Mouse (Mus musculus): ENCODE data around the gene Tox4. TPM values are rescaled to one million over a fixed set of nuclear protein-coding genes. Genes with fewer than 3 reads are reported as not detected.

Tox4 gene
- polyA plus RNA-seq, 1 experiment from 2014 or later = 51.5 TPM

DNA sequence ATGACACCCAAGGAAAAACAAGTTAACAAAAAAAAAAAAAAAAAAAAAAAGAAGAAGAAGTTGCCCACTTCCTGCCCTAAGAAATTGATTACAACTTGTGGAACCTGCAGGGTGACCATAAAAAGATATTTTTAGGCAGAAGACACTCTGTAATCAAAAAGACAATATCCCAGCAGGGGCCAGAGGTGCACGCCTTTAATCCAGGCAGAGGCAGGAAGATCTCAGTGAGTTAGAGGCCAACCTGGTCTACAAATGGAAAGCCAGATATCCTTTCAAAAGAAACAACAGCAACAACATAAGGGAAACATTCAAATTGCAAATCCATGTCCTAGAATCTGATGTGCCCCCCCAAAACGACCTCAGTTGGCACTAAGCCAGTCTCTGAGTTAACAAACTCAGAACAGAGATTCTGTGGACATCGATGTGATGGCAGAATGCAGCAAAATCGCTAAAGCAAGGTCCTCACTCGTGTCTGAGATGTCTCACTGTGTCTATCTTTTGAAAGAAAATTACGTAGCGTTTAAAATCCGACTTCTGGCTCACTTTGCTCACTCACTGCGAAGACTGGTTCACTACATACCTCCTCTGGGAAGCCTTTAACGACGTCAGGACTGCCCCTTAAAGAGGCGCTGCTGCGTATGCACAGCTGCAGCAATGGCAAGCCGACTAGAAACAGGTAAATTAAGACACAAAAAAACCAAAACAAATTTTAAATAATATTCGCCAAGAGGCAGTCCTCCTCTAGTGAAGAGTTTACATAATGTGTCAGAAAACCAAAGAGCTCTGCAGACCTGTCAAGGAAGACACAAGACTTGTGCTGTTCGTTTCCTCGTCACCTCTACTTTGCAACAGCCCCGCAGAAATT is 22.4 kb upstream of the Tox4 start:
- H3K4me3 ChIP-seq (ENCODE audit: low read depth, low read length) = peak overlapping the region; percentile 92
- no peaks in the 10 kb centered on the region for H3K27me3 ChIP-seq (ENCODE audit: control insufficient read depth, insufficient read depth, low read length)
- ATAC-seq (replicated peaks; ENCODE audit: insufficient number of reproducible peaks, low FRiP score, low TSS enrichment, low read depth) (no peak), DNase-seq (ENCODE audit: low spot score) (peak; percentile 46)
- H3K4me1 ChIP-seq (ENCODE audit: control insufficient read depth, insufficient read depth, low read length) = no peaks in the 10 kb centered on the region
- H3K36me3 ChIP-seq (replicated peaks; ENCODE audit: control insufficient read depth, insufficient read depth, low read depth, low read length) = no peaks in the 10 kb centered on the region
- H3K27ac ChIP-seq (replicated peaks; ENCODE audit: low read depth, low read length) = no peak overlapping the region
- H3K9ac ChIP-seq (replicated peaks; ENCODE audit: low read length) = peak overlapping the region; percentile 93
- peak overlapping the region; percentile 52 for H3K4me2 ChIP-seq (ENCODE audit: low read depth, low read length)
- WGBS = 10% methylated on average over 18 of the region's 18 CpGs
- no peaks in the 10 kb centered on the region for H3K9me3 ChIP-seq (replicated peaks; ENCODE audit: control insufficient read depth, low read length)

DNA sequence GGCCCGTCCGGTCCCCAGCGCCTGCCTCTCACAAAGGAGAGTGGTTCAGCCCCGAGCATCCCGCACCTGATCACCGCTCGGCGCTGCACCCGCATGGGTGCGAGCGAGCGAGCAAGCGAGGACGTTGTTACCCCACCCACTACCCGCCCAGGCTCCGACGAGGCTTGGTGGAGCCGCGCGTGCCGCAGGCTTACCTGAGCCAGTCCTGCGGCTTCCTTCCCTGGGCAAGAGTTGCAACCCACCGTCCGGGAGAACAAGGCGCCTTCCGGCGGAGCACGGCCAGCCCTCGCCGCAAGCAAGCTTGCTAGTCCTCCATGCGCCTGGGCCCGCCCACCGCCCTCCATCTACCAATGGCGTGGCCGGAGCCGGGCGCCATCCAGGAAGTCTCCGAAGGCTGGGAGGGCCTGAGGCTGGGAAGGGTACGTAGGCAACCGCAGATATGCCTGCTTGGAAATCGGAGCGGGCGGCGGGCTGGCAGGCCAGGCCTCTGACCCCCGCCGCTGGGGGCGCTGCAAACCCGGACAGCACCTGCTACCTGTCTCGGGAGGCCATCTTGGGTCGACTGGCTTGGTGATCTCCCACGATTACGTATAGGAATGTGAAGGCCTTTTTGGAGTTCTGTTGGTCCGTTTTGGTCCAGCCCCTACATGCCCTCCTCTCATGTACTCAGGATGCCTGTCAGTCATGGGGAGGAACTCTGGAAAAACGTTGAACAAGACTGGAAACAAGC is 21.3 kb upstream of the Tox4 start, which contains the start of gene Chd8:
Gene Chd8, minus strand, starts transcription at position 297 of the 730 bp plus-strand sequence.
- ATAC-seq (replicated peaks; ENCODE audit: insufficient number of reproducible peaks, low FRiP score, low TSS enrichment, low read depth) = peak; percentile 100

DNA sequence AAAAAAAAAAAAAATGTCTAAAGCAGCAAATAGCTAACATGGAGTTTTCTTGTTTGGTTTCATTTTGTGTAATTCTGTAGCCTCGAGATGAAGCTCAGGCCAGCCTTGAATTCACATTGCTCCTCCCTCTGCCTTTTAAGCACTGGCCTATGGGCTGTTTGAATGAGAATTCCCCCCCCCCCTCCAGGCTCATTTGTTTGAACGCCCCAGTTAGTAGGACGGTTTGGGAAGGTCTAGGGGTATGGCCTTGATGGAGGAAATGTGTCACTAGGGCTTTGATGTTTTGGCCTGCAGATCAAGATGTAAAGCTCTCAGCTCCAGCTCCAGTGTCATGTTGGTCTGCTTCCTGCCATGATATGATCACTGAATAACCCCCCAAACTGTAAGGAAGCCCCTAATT is 6.2 kb upstream of the Tox4 start:
- no peak overlapping the region for H3K4me3 ChIP-seq (ENCODE audit: low read depth, low read length)
- H3K27ac ChIP-seq (replicated peaks; ENCODE audit: low read depth, low read length) = no peak overlapping the region
- H3K4me2 ChIP-seq (ENCODE audit: low read depth, low read length) = no peak overlapping the region
- DNase-seq (ENCODE audit: low spot score) (no peak), ATAC-seq (replicated peaks; ENCODE audit: insufficient number of reproducible peaks, low FRiP score, low TSS enrichment, low read depth) (no peak)
- no peaks in the 10 kb centered on the region for H3K36me3 ChIP-seq (replicated peaks; ENCODE audit: control insufficient read depth, insufficient read depth, low read depth, low read length)
- no peaks in the 10 kb centered on the region for H3K4me1 ChIP-seq (ENCODE audit: control insufficient read depth, insufficient read depth, low read length)
- no peaks in the 10 kb centered on the region for H3K27me3 ChIP-seq (ENCODE audit: control insufficient read depth, insufficient read depth, low read length)
- H3K9me3 ChIP-seq (replicated peaks; ENCODE audit: control insufficient read depth, low read length) = no peaks in the 10 kb centered on the region
- WGBS = 69% methylated on average over 3 of the region's 3 CpGs
- H3K9ac ChIP-seq (replicated peaks; ENCODE audit: low read length) = no peak overlapping the region

More for the DNA sequence above, 21.3 kb upstream of the Tox4 start, which contains the start of gene Chd8:
- no peaks in the 10 kb centered on the region for H3K9me3 ChIP-seq (replicated peaks; ENCODE audit: control insufficient read depth, low read length)
- H3K9ac ChIP-seq (replicated peaks; ENCODE audit: low read length) = peak within 1 kb of the TSS; percentile 93
- H3K4me3 ChIP-seq (ENCODE audit: low read depth, low read length) = peak within 1 kb of the TSS; percentile 92
- H3K4me1 ChIP-seq (ENCODE audit: control insufficient read depth, insufficient read depth, low read length) = no peaks in the 10 kb centered on the region
- under 1% methylated on average over 54 of the region's 54 CpGs for WGBS
- H3K36me3 ChIP-seq (replicated peaks; ENCODE audit: control insufficient read depth, insufficient read depth, low read depth, low read length) = no peaks in the 10 kb centered on the region; the same call in 1 of the 2 replicates
- peak within 1 kb of the TSS; percentile 52 for H3K4me2 ChIP-seq (ENCODE audit: low read depth, low read length)
- H3K27ac ChIP-seq (replicated peaks; ENCODE audit: low read depth, low read length) = peak within 1 kb of the TSS; percentile 78
- H3K27me3 ChIP-seq (ENCODE audit: control insufficient read depth, insufficient read depth, low read length) = no peaks in the 10 kb centered on the region
- DNase-seq (ENCODE audit: low spot score) = peak; percentile 98

DNA sequence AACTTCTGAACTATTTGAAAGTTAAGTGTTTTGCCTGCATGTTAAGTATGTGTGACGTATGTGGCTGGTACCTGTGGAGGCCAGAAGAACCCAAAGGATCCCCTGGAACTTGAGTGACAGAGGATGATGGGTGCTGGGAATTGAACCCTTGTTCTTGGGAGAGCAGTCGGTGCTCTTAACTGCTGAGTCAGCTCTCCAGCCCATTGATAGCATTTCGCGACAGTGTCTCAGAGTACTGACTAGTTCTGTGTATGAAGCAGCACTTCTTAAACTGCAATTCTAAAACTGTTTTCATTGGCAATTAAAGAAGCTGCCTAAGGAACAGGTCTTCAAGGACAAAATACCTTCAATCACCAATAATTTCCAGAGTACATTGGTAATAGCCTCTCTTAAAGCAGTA is 1.7 kb upstream of the Tox4 start:
- WGBS = 92% methylated on average over 4 of the region's 4 CpGs
- Histone ChIP-seq H3K9ac (replicated peaks; ENCODE audit: low read length) (no peak overlapping the region), H3K4me3 (ENCODE audit: low read depth, low read length) (no peak overlapping the region), H3K36me3 (replicated peaks; ENCODE audit: control insufficient read depth, insufficient read depth, low read depth, low read length) (no peaks in the 10 kb centered on the region), H3K9me3 (replicated peaks; ENCODE audit: control insufficient read depth, low read length) (no peaks in the 10 kb centered on the region), H3K4me1 (ENCODE audit: control insufficient read depth, insufficient read depth, low read length) (no peaks in the 10 kb centered on the region), H3K27me3 (ENCODE audit: control insufficient read depth, insufficient read depth, low read length) (no peaks in the 10 kb centered on the region), H3K27ac (replicated peaks; ENCODE audit: low read depth, low read length) (no peak overlapping the region), H3K4me2 (ENCODE audit: low read depth, low read length) (no peak overlapping the region)
- DNase-seq (ENCODE audit: low spot score) (no peak), ATAC-seq (replicated peaks; ENCODE audit: insufficient number of reproducible peaks, low FRiP score, low TSS enrichment, low read depth) (no peak)

DNA sequence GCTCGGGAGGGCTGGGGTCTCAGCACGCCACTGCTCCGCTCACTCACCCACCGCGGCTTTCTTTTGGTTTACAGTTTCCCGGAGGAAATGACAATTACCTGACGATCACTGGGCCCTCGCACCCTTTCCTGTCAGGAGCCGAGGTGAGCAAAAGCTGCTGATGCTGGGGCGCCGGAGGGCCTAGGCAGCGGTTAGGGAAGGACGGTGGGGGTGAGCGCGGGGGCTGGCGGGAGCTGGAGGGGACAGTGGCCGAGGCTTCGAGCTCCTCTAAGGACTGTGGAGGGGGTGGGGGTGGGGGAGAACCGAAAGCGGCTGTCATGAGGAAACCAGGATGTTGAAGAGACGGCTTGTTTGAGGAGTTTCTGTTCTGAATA is 788 bp downstream of the Tox4 start:
- no peaks in the 10 kb centered on the region for H3K27me3 ChIP-seq (ENCODE audit: control insufficient read depth, insufficient read depth, low read length)
- no peak overlapping the region; the same call in 1 of the 2 replicates for H3K27ac ChIP-seq (replicated peaks; ENCODE audit: low read depth, low read length)
- no peaks in the 10 kb centered on the region for H3K9me3 ChIP-seq (replicated peaks; ENCODE audit: control insufficient read depth, low read length)
- no peaks in the 10 kb centered on the region for H3K4me1 ChIP-seq (ENCODE audit: control insufficient read depth, insufficient read depth, low read length)
- WGBS = 0% methylated on average over 21 of the region's 21 CpGs
- no peaks in the 10 kb centered on the region for H3K36me3 ChIP-seq (replicated peaks; ENCODE audit: control insufficient read depth, insufficient read depth, low read depth, low read length)
- ATAC-seq (replicated peaks; ENCODE audit: insufficient number of reproducible peaks, low FRiP score, low TSS enrichment, low read depth) = peak; percentile 31; the same call in 1 of the 2 replicates
- DNase-seq (ENCODE audit: low spot score) = no peak
- H3K9ac ChIP-seq (replicated peaks; ENCODE audit: low read length) = peak overlapping the region; percentile 78
- peak overlapping the region; percentile 88 for H3K4me3 ChIP-seq (ENCODE audit: low read depth, low read length)
- H3K4me2 ChIP-seq (ENCODE audit: low read depth, low read length) = peak overlapping the region; percentile 57

DNA sequence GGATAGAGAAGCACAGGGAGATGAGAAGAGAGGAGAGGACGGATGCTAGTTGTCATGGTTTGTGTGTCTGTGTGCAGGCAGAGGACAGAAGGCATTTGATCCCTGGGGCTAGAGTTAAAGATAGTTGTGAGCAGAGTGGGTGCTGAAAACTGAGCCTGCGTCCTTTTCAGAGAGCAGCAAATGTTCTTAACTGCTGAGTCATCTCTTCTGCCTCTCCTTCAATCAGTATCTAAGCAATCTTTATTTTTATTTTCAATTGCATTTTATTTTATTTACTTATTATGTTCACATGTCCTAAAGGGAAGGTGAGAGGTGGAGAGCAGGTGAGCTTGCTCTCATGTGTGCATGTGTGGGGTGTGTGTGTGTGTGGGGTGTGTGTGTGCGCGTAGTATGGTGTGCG is 4.7 kb downstream of the Tox4 start:
- Histone ChIP-seq H3K36me3 (replicated peaks; ENCODE audit: control insufficient read depth, insufficient read depth, low read depth, low read length) (peaks cover 8% of the 10 kb centered on the region), H3K9me3 (replicated peaks; ENCODE audit: control insufficient read depth, low read length) (no peaks in the 10 kb centered on the region), H3K27ac (replicated peaks; ENCODE audit: low read depth, low read length) (no peak overlapping the region), H3K4me1 (ENCODE audit: control insufficient read depth, insufficient read depth, low read length) (no peaks in the 10 kb centered on the region), H3K27me3 (ENCODE audit: control insufficient read depth, insufficient read depth, low read length) (no peaks in the 10 kb centered on the region), H3K4me2 (ENCODE audit: low read depth, low read length) (no peak overlapping the region), H3K9ac (replicated peaks; ENCODE audit: low read length) (no peak overlapping the region), H3K4me3 (ENCODE audit: low read depth, low read length) (no peak overlapping the region)
- ATAC-seq (replicated peaks; ENCODE audit: insufficient number of reproducible peaks, low FRiP score, low TSS enrichment, low read depth) (no peak), DNase-seq (ENCODE audit: low spot score) (no peak)
- WGBS = 90% methylated on average over 5 of the region's 5 CpGs

DNA sequence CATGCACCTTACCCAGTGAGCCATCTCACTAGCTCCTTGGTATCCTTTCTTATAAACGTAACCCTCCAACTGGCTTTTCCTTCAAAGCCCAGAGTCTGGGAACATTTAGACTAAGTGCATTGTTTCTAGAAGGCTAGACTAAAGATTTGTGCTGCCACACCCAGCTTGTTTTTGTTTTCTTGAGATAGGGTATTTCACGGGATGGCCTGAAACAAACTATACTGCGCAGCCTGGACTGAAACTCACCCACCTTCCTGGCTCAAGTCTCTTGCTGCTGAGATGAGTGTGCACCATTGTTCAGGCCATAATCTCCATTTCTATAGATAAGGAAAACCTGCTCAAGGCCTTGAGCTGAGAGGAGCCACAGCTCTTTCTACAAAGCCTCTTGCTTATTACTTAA is 5.2 kb downstream of the Tox4 start:
- H3K4me2 ChIP-seq (ENCODE audit: low read depth, low read length) = no peak overlapping the region
- H3K27me3 ChIP-seq (ENCODE audit: control insufficient read depth, insufficient read depth, low read length) = no peaks in the 10 kb centered on the region
- no peaks in the 10 kb centered on the region for H3K9me3 ChIP-seq (replicated peaks; ENCODE audit: control insufficient read depth, low read length)
- no peak overlapping the region for H3K9ac ChIP-seq (replicated peaks; ENCODE audit: low read length)
- DNase-seq (ENCODE audit: low spot score) = no peak
- WGBS = 87% methylated on average over 3 of the region's 3 CpGs
- H3K27ac ChIP-seq (replicated peaks; ENCODE audit: low read depth, low read length) = no peak overlapping the region
- H3K36me3 ChIP-seq (replicated peaks; ENCODE audit: control insufficient read depth, insufficient read depth, low read depth, low read length) = peaks cover 8% of the 10 kb centered on the region
- H3K4me3 ChIP-seq (ENCODE audit: low read depth, low read length) = no peak overlapping the region
- no peaks in the 10 kb centered on the region for H3K4me1 ChIP-seq (ENCODE audit: control insufficient read depth, insufficient read depth, low read length)
- ATAC-seq (replicated peaks; ENCODE audit: insufficient number of reproducible peaks, low FRiP score, low TSS enrichment, low read depth) = no peak

Data from embryonic facial prominence, embryonic 11.5 days (tissue).